Mouse (Mus musculus): Measurements from ENCODE around the gene Ubl5.
A peak's percentile ranks its signal among the peaks of the same experiment; 100 is the strongest.
"Not testable (repeated sequence)": the region's sequence is repeated elsewhere in the genome, so short reads cannot be mapped to it uniquely, and the experiment has no call there.

The Ubl5 gene

GRCm38 (mm10) chr9:20662325-20662724 lies 19.6 kb downstream of the Ubl5 start:
- DNase-seq, result peak; percentile 53

GRCm38 (mm10) chr9:20662874-20663273 lies 20.2 kb downstream of the Ubl5 start:
- no peak for DNase-seq

- DNase-seq, result no peak
Measured at GRCm38 (mm10) chr9:20663956-20664355, 21.3 kb downstream of the Ubl5 start.

GRCm38 (mm10) chr9:20664366-20664765 lies 21.7 kb downstream of the Ubl5 start:
- no peak for DNase-seq

- no peak for DNase-seq
Measured at GRCm38 (mm10) chr9:20664982-20665637, 22.4 kb downstream of the Ubl5 start.

GRCm38 (mm10) chr9:20665925-20666324 lies 23.2 kb downstream of the Ubl5 start:
- DNase-seq, result no peak

GRCm38 (mm10) chr9:20666510-20667034 lies 23.9 kb downstream of the Ubl5 start:
- no peak for DNase-seq

- no peak for DNase-seq
Measured at GRCm38 (mm10) chr9:20668065-20668464, 25.4 kb downstream of the Ubl5 start.

GRCm38 (mm10) chr9:20672047-20672446 lies 29.4 kb downstream of the Ubl5 start:
- DNase-seq, result no peak

GRCm38 (mm10) chr9:20677892-20678291 lies 35.2 kb downstream of the Ubl5 start:
- no peak for DNase-seq

- DNase-seq, result no peak
Measured at GRCm38 (mm10) chr9:20680378-20680958, 37.8 kb downstream of the Ubl5 start.

- DNase-seq, result no peak
Measured at GRCm38 (mm10) chr9:20681546-20682388, 39.1 kb downstream of the Ubl5 start.

GRCm38 (mm10) chr9:20682389-20682722 lies 39.7 kb downstream of the Ubl5 start:
- DNase-seq, result no peak

- no peak for DNase-seq
Measured at GRCm38 (mm10) chr9:20685081-20685861, 42.6 kb downstream of the Ubl5 start.

GRCm38 (mm10) chr9:20689403-20689802 lies 46.7 kb downstream of the Ubl5 start:
- no peak for DNase-seq

GRCm38 (mm10) chr9:20689913-20690312 lies 47.2 kb downstream of the Ubl5 start:
- DNase-seq, result no peak

- DNase-seq, result not testable (repeated sequence)
Measured at GRCm38 (mm10) chr9:20690449-20690848, 47.8 kb downstream of the Ubl5 start.

- no peak for DNase-seq
Measured at GRCm38 (mm10) chr9:20692863-20693262, 50.2 kb downstream of the Ubl5 start.

GRCm38 (mm10) chr9:20694721-20695235 lies 52.1 kb downstream of the Ubl5 start:
- DNase-seq, result no peak

- DNase-seq, result no peak
Measured at GRCm38 (mm10) chr9:20696107-20696712, 53.5 kb downstream of the Ubl5 start.

Data from cerebellum, adult 8-10 months (tissue).